Mouse (Mus musculus) liver, embryonic 15.5 days (tissue): Measurements from ENCODE around the gene Hoxa7. TPM values are rescaled to one million over a fixed set of nuclear protein-coding genes. Genes with fewer than 3 reads are reported as not detected.
A peak's percentile ranks its signal among the peaks of the same experiment; 100 is the strongest.

Source experiments
- microRNA counts: library from miRNA; unstranded; fragments of <30 nt; microRNA quantifications from one replicate; lab custom pipeline; 2016
- microRNA-seq: library from miRNA; unstranded; fragments of <30 nt; microRNA quantifications from one replicate; pipeline ENCODE4, GENCODE M21; 2016
- polyA plus RNA-seq: library from polyadenylated mRNA; unstranded; fragments of >200 nt; fragmentation: Nextera tagmentation; extraction: Ambion mirVana; gene quantifications from 2 replicates; pipeline ENCODE4 v1.2.1, GENCODE M21; 2015

Gene Hoxa7
- polyA plus RNA-seq, 1 experiment from 2014 or later: 0.37 TPM

MicroRNA genes within 50 kb of the gene (microRNA counts, 519-probe panel; counts per million panel counts)
- 2,025 counts per million, percentile 24 among the panel's probes with 10 or more counts for microRNA mmu-miR-196b (lab: Ali Mortazavi, UCI)

Small RNA genes within 50 kb of the gene (microRNA-seq; reads per million reads assigned to microRNA genes)
- 700 reads per million, percentile 73 among the genes with 10 or more reads in this experiment for gene Mir196b

Other genes with a start within 250 kb of the Hoxa7 start
- gene Skap2, start 209.3 kb downstream of the Hoxa7 start, polyA plus RNA-seq: 16.6 and 19.1 TPM in 2 replicates
- gene Hoxa1, start 63.5 kb downstream of the Hoxa7 start, polyA plus RNA-seq: 0.31 and 0.58 TPM in 2 replicates
- 0.29 and 0.37 TPM in 2 replicates for gene Hoxa2, start 57.0 kb downstream of the Hoxa7 start, polyA plus RNA-seq
- 0.05 TPM in 2 replicates for gene 5730596B20Rik, start 44.4 kb downstream of the Hoxa7 start, polyA plus RNA-seq
- gene Hoxa4, start 30.1 kb downstream of the Hoxa7 start, polyA plus RNA-seq: 0.07 and 0.21 TPM in 2 replicates
- 0.41 and 0.74 TPM in 2 replicates for gene Hoxa5, start 17.3 kb downstream of the Hoxa7 start, polyA plus RNA-seq
- gene Hoxa6, start 13.1 kb downstream of the Hoxa7 start, polyA plus RNA-seq: not detected in 2 replicates
- gene Hoxa3, start 8.5 kb downstream of the Hoxa7 start, polyA plus RNA-seq: 0.18 and 0.20 TPM in 2 replicates
- not detected in 2 replicates for gene Gm28308, start 8.5 kb downstream of the Hoxa7 start, polyA plus RNA-seq
- gene Hoxa9, start 9.2 kb upstream of the Hoxa7 start, polyA plus RNA-seq: 0.23 and 0.43 TPM in 2 replicates
- 0.07 and 0.08 TPM in 2 replicates for gene Hoxa10, start 19.0 kb upstream of the Hoxa7 start, polyA plus RNA-seq
- not detected in 2 replicates for gene Hoxa11, start 24.0 kb upstream of the Hoxa7 start, polyA plus RNA-seq
- gene Hoxa13, start 39.0 kb upstream of the Hoxa7 start, polyA plus RNA-seq: not detected in 2 replicates
- gene Evx1, start 91.6 kb upstream of the Hoxa7 start, polyA plus RNA-seq: not detected in 2 replicates